Mouse (Mus musculus) brain, embryonic 14.5 days (tissue): ENCODE data around the gene Rbpms2.

ENCODE experiments used
- CTCF ChIP-seq: fragments of 200-500 bp; IDR thresholded peaks from 2 replicates; pipeline ENCODE4 v1.5.1; 2012; ENCODE audit warnings: inconsistent platforms, mild to moderate bottlenecking, moderate library complexity, borderline replicate concordance; ENCODE audit not compliant: insufficient read depth, insufficient read length; ENCODE audit errors: extremely low read depth
- POLR2A ChIP-seq: fragments of 200-500 bp; IDR thresholded peaks from 2 replicates; pipeline ENCODE4 v1.6.1; 2012; ENCODE audit warnings: mild to moderate bottlenecking, inconsistent platforms, borderline replicate concordance; ENCODE audit not compliant: poor library complexity, insufficient read depth, insufficient read length, severe bottlenecking; ENCODE audit errors: extremely low read depth

- TF ChIP-seq CTCF (no peak), POLR2A (no peak)
Measured at GRCm38 (mm10) chr9:65696337-65696736, 66.9 kb downstream of the Rbpms2 start.
